Mouse (Mus musculus) telencephalon, adult 2 months (tissue): ENCODE measurements around the gene Atf7ip.
"Not testable (repeated sequence)": the region's sequence is repeated elsewhere in the genome, so short reads cannot be mapped to it uniquely, and the experiment has no call there.

Source experiments
- DNase-seq: peaks from one replicate; pipeline ENCODE4 v3.0.0-alpha.2; 2011; ENCODE audit warnings: low read depth, low spot score

Atf7ip gene

DNA sequence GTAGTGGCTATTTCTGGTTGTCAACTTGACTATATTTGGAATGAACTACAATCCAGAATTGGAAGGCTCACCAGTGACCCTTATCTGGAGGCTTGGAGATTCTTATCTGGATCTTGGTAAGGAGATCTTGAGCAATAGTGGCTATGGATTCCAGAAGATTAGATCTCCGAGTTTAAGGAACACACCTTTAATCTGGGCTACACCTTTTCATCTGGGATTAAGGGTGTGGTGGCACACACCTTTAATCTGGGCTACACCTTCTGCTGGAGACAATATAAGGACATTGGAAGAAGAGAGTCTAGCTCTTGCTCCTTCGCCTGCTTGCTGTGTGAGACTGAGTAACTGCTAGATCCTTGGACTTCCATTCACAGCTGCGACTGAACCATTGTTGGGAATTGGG, at the start of gene Atf7ip:
Atf7ip (plus strand) TSS at position 301 of the 400 bp plus-strand sequence.
- not testable (repeated sequence) for DNase-seq

DNA sequence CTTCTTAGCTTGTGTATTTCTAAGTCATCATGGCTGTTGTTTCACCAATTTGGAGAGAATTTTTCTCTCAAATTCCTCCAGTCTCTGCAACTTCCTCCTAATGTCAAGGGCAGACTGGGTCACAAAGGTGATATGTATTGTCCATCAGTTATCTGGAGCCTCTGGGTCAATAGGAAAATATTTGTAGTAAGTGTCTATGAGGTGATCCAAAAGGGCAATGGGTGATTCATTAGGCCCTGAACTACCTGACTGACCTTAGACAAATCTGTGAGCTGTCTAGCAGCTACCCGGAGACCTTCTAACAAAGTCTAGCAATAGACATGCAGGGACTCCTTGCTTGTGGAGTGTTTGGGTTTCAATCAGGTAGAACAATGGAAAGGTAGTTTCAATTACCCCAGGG, 49.7 kb upstream of the Atf7ip start:
- DNase-seq = no peak

DNA sequence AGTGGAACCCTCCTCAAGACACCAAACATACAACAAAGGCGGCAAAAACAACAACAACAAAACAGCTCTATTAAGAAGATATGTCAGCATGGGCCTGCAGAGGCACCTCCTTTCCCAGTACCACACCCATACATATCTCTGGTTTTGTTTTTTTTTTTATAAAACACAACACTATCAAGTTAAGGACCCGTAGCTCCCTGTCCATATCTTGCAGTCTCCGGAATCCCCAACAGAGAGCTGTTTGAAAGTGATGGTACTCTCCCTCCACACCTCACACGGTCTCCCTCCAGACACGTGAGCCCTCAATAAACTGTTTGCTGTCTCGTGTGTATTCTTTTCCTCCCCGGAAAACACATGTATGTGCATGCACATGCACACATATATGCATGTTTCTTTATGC, 46.8 kb upstream of the Atf7ip start:
- no peak for DNase-seq

DNA sequence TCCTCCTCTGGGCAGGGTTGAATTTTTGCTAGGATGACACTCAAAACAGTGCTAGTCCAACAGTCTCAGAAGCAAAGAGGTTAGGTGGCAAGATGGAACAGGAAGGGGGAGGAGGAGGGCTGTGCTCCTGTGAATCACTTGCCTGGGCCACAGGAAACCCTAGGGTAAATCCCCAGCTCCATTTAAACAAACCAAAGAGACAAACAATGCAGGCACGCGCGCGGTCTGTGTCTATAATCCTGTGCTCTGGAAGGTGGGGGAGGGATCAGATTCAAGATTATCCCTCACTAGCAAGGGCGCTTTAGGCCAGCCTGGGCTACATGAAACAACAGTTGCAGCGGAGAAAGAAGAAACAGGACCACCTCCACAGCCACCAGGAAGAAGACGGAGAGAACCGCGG, 42.5 kb upstream of the Atf7ip start:
- DNase-seq = no peak

DNA sequence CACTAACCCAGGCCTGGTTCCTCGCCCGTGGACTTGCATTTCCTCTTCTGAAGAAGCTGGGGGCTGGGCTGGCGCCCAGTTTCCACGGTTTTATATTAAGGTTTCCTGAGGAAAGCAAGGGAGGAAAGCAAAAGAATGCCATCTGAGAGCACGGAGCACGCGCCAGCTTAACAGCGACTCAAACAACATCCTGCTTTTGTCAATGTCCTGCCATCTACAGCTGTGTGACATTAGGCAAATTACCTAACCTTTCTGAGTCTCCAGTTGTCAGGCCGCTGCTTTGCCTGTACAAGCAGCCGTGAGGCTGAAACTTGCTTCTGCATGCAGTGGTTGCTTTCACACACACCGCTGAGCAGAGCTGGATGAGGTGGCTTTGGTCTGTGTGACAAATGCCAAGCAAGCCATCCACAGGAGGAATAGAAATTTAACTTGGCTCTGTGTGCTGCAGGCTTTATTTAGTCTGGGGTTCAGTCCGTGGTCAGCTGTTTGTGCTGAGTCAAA, 41.8 kb upstream of the Atf7ip start:
- no peak for DNase-seq

DNA sequence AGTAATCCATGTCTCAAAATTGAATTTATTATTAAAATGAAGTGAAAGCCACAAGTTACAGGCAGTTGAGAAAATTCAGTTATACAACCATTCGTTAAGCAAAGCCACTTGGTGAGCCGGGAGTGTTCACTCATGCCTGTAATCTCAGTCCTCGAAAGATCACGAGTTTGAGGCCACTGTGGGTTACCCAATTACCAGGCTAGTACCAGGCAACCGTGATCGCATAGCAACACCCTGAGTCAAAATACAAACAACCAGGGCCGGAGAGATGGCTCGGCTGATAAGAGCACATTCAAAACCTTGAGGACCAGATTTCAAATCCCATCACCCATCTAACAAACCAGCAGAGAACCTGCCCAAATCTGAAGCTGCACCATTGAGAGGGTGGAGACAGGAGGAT, 40.9 kb upstream of the Atf7ip start:
- DNase-seq = no peak

DNA sequence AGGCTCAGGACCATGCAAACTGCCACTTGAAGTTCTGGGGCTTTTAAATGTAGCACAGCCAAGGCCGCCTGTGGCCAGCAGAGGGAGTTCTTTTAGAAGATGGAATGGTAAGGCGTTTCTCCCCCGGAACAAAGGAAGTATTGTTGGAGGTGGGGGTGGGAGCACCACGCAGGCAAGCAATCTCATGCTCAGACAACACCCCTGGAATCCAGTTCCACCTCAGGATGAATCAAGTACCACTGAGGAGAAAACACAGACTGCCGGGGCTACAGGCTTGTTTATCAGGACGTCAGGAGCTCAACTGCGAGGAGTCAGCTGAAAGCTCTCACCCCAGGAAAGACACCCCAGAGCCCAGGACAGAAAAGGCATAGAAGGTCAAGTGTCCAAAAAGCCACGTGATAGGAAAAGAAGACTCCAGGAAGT, 40.0 kb upstream of the Atf7ip start:
- DNase-seq = peak; percentile 63

DNA sequence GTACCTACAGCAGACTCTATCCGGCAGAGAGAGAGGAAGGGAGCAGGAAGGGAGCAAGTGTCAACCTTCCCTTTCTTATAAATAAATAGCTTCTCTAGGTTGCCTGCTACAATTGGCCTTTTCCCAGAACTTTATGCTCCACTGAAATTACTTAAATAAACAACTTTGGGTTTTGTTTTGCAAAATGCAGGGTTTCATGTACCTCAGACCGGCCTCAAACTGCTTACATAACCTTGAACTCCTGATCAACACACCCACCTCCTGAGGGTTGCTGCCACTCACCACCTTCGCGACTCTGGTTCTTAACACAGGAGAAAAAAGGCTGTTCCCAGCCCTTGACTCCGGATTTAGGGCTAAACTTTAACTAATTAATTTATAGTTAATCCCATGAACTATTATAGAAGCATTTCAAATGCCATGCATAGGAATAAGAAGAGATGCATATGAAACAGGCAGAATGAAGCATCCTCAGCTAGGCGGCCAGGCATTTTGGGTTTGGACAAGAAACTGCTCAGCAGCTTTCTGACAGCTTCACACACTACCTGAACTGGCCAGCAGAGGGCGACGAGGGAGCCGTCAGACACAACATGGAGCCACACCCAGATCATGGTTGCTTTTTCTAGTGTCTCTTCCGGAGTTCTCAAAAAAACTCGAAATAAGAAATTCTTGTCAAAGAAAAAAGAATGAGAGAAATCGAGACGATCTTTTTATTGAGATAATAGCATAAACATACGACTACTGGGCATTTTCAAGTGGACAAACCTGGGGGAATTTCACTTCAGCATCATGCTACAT, 38.8 kb upstream of the Atf7ip start:
- DNase-seq = peak; percentile 69

DNA sequence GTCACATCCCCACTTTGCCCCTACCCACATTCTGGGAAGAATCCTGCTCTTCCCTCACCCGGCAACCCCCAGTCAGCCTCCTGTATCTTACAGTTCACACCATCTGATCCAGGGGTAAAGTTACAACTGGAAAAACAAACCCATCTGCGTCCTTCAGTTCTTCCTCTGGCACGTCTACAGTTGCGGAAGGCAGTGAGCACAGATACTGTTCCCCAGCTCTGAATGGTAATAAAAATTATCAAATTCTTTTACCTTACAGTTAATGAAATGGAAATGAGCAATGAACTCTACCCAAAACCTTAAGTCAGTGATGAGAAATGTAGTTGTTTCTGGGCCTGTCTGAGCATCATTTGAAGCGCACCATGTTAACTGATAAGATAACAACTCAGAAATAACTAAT, 38.1 kb upstream of the Atf7ip start:
- DNase-seq = no peak

DNA sequence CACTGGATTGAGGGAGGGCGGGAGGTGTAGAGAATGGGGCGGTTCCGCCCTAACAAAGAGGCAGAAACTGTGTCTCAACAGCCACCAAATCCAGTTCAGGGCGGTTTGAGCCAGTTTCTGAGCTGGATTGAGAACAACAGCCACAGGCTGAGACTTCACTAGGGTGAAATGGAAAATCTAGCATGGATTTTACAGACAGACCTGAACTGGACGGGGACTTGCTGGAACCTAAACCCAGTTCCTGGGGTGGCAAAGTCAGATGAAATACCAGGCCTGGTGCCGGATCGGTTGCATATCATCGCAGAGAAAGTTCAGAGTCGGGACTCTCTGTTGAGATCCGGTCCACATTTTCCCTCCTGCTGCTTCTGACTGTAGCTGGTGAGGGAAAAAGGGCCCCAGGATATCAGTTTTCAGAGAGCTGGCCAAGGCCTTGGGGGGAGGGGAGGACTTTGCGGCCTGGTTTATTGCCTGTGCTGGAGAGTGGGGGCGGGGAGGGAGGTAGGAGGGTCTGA, 37.5 kb upstream of the Atf7ip start:
- peak; percentile 96 for DNase-seq

DNA sequence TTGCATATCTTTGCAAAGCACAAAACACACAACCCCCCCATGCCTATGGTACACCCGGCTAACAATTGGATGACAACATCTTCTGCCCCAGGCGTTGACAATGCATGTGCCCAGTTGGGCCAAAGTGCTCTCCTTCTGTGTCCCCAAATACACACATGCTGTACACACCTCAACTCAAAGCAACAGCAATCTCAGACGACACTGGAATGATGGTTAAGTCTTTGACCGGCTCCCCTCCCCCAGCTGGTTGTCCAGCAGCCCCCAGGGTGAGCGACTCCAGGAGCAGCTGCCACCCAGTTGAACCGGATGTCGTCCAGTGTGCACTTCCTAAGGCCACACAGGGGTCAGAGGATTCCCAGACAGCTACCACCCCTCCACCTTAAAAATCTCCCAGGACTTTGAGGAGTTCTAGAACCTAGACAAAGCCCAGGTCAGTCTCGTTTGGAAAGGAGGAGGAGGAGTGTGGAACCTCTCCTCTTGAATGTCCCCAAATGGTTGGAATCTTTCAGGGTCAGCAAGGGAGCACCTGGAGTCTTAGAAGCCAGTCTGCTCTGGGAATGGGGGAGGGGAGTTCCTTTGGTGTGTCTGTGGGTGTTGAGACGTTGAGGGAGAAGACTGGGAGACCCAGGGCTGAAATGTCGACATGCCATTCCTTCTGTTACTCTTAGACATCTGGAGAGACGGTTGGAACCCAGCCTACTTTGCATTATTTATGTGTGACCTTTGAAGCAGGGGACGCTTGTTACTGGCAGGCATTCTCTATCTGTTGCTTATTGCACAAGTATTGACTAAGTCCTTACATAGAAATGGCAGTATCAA, 36.8 kb upstream of the Atf7ip start:
- no peak for DNase-seq

DNA sequence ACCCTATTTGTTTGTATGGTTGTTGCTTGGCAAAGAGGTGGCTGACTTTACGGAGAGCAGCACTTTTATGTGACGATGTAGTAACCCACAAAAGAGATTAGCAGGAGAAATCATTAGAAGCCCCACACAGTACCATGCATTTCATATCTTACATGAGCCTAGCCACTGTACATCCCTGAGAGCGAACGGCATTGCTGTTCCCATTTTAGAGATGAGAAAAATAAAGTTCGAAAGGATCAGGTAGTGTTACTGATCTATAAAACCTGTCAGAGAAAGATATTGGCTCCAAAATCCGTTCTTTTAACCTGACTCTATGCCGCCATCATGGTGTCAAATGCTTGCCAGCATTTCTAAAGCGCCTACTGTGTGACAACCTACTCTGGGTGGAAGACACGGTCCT, 36.2 kb upstream of the Atf7ip start:
- DNase-seq = no peak

DNA sequence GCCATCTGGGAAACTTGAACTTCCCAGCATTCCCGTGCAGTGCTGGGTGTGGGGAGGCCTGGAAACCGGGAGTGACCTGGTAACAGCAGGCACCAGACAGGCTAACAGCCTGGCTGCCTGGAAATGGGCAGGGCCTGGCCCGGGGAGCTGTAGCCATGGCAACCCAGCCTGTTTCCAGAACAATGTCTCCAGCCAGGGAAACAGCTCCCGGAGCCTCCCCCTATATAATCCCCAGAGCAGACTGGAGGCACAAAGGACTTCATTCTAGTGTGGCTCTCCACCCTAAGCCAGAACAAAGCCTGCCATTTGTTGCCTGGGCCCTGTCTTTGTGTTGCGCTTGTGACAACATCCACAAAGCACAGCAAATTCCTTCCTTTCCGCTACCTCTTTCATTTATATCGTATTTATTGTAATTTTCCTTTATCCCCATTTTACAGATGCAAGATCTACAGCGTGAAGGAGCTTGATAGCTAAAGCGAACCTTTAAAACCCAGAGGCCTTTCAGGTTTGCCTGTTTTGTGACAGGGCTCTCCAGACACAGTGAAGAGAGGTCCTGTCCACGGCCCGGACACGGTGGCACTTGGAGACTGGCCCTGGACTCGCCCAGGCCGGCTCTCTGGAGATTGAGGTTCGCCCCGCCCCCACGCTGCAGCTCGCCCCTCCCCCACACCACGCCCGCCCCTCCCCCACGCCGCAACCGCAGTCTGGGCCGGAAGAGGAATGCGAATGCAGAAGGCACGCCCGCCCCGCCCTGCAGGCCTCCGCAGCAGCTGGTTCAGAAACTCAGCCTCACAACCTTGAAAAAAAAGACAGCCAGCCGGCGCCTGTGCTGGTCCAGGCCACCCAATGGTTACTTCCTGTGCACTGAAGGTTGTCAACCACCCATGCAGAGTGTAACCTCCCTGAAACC, 35.4 kb upstream of the Atf7ip start:
- DNase-seq = peak; percentile 89

DNA sequence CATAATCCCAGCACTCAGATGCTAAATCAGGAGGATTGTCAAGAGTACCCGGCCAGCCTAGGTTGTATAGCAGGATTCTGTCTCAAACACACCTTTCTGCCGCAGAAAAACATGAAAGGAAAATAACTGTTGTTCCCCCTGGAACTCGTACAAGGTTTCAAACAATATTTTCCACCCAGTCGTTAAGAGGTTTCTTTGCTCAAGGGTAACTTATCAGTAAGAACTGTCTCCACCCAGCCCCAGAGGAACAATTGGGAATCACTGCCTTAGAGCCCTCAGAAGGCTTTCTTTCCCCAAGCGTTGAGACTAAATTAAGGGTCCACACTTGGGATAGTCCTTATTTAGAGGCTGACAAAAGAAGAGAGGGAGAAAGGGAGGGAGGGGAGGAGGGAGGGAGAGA, 34.4 kb upstream of the Atf7ip start:
- DNase-seq = no peak

DNA sequence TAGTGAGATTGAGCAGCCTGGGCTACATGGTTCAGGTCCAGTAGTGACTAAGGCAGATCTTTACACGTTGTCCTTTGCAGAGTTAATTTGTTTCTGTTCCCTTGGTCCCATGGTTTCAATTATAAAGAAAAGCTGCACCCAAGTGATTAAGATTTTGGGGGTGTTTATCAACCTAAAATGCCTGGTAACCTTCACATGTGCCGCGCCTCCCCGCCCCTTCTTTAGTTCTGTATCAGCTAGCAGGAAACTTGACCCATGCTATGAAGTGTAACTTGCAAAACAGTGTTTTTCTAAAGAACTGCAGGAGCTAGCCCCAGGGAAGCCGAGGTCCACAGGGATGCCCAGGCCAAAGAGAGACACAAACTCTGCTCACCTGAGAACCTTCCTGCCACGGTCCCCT, 33.2 kb upstream of the Atf7ip start:
- no peak for DNase-seq

DNA sequence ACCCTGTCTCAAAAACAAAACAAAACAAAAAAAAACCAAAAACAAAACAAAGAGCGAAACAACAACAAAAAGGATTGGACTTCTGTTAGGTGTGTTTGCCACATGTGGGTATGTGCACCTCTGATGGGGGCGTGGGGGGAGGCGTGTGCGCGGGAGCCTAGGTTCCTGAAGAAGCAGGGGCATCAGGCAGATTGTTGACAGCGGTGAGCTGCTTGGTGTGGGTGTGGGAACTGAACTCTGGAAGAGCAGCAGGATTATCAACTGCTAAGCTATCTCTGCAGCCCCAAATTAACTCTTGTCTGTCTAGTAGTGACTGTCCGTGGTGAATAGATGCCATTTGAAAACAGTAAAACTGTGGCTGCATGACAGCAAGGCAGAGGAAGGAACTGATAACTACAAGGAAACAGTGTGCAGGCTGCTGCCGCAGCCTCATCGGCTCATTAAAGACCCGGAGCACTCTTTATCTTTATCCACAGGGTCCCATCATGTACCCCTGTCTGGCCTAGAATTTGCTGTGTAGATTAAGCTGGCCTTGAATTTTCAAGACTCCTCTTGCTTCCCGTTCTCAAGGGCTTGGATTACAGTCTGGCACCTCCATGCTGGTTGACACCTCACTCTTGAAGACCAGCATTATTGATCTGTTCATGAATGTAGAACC, 32.4 kb upstream of the Atf7ip start:
- no peak for DNase-seq

DNA sequence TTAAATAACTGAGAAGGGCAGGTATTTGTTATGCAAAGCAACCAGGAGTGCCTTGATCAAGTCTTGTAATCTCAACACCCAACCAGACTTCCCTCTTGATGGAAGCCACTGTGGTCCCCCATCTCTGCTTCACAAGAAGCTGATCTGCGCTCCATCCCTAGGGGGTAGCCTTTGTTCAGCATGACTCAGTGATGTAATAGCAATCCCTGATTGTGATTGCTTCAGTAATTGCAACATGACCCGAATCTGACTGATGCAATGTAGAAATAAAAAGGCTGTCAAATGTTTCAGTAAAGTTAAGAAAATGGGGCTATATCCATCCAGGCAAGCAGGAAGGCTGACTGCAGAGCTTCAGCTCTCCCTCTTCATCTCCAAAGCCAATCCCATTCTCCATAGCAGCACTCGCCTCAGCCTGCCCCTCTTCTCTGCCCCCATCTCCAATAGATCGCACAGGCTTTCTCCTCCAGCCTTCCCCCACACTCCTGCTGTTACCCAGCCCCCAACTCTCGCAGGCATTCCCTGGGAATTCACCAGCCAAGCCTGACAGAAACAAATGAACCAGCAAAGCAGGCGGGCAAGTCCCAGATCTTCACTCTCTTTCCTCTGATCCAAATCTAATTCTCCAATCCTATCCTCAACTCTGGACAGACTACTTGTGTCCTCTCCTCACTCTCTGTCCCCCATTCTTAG, 30.7 kb upstream of the Atf7ip start:
- DNase-seq = no peak

DNA sequence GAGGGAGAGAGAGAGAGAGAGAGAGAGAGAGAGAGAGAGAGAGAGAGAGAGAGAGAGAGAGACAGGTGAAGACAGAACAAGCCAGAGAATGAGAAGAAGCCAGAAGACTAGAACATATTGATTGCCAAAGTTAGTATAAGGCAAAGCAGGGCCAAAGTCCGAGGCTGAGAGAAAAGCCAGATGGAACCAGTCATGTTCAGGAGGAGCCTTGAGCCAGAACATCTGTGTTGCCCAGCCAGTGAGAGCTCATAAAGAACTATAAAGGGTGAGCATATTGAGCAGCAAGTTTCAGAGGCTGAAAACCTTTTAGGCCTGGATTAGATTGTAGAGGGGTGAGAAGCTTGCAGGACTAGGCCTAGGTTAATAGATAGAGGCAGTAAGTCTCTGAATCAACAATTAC, 28.1 kb upstream of the Atf7ip start:
- no peak for DNase-seq

DNA sequence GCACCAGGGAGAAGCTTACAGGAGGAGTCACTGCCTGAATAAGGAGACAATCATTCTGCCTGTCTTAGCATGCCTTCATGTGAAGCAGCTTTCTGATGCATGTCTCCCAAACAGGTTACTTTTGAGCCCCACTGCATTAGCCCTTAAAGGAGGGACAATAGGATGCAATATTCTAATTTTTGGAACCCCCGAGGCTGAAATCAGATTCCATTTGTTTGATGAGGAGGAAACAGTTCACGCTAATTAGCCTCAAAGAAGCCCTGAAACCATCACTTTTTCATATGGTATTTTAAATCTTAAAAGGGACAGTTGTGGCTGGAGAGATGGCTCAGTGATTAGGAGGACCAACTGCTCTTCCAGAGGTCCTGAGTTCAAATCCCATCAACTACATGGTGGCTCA, 22.4 kb upstream of the Atf7ip start:
- DNase-seq = no peak

DNA sequence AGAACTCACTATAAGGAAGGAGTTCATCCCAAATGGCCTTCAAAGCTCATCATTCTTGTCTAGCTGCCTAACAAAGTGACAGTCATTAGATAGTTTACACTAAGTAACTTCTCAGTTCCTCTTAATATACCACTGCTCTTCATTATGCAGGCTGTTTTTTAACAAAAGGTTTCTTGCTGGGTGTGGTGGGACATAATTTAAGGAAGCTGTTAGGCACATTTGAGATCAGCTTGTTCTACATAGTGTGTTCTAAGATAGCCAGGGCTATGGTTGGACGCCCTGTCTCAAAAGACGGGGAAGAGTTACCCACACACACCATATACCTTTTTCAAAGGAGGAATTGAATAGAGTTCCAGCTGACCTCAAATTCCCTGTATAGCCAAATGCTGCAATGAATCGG, 21.9 kb upstream of the Atf7ip start:
- no peak for DNase-seq
